Mouse (Mus musculus) pancreas, adult 10 weeks (tissue): ENCODE data around the gene Fbxl2. TPM values are rescaled to one million over a fixed set of nuclear protein-coding genes. Genes with fewer than 3 reads are reported as not detected.

ENCODE experiments used
- polyA plus RNA-seq: library from polyadenylated mRNA; stranded (reverse); fragments of 350-450 nt; fragmentation: Illumina TruSeq; extraction: RNeasy Lipid Tissue Mini Kit (QIAGEN cat#74804); gene quantifications from one replicate; pipeline ENCODE4 v1.2.3, GENCODE M21; 2015; ENCODE audit warnings: low read depth, low replicate concordance; ENCODE audit not compliant: insufficient read depth

Gene Fbxl2
- 1.6 TPM for polyA plus RNA-seq

GRCm38 (mm10) chr9:114046028-114046427 lies at the start of gene Fbxl2:
Fbxl2 (minus strand) TSS chr9:114046191.

GRCm38 (mm10) chr9:114057090-114057796 lies 11.3 kb upstream of the Fbxl2 start, which contains the start of gene Susd5:
Susd5 (plus strand) TSS chr9:114057140.

GRCm38 (mm10) chr9:113930534-113931374 lies 115.2 kb downstream of the Fbxl2 start, which contains the start of gene Ubp1:
Ubp1 (plus strand) TSS chr9:113930934.

Other genes with a start within 250 kb of the Fbxl2 start
- gene Ubp1, start 115.3 kb downstream of the Fbxl2 start, polyA plus RNA-seq, result 30.9 TPM
- 1.1 TPM for gene Susd5, start 10.9 kb upstream of the Fbxl2 start, polyA plus RNA-seq